Mouse (Mus musculus): ENCODE results near the gene Nln.

GRCm38 (mm10) chr13:104024856-104025709 is 84.3 kb downstream of the Nln start:
- TF ChIP-seq CTCF (IDR thresholded peaks at IDR 0.05; ENCODE audit: control insufficient read depth, insufficient read depth, low read length) (no peak), POLR2A (IDR thresholded peaks at IDR 0.05; ENCODE audit: borderline replicate concordance, control insufficient read depth, low read depth, low read length) (no peak)

All from bone marrow, adult 2 months (tissue).